Mouse (Mus musculus) urinary bladder, postnatal 0 days (tissue): ENCODE results near the gene Olfr827. TPM values are rescaled to one million over a fixed set of nuclear protein-coding genes. Genes with fewer than 3 reads are reported as not detected.

Experiments
- polyA plus RNA-seq: library from polyadenylated mRNA; unstranded; fragments of >200 nt; fragmentation: Nextera tagmentation; extraction: Ambion mirVana; gene quantifications from 2 replicates; pipeline ENCODE4 v1.2.1, GENCODE M21; 2015

Gene Olfr827
- not detected in 2 replicates for polyA plus RNA-seq

GRCm38 (mm10) chr10:130214303-130214702 is at the start of gene Olfr827:
TSS of gene Olfr827 (minus strand) at chr10:130214403.

DNA sequence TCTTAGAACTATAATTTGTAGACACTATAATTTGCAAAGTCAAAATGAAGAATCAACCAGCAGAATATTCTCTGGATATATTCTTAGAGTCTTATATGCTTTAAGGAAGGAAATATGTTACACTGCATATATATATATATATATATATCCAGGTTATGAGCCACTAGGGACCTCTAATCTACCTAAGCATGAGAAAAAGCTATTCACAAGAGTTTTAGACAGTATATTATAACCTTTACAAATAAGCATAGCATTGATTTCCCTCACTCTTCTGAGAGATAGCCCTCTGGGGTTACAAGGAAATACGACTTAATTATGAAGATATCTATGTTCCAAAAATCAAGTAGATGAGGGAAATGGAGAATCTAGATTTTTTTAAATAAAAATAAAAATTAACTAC is 30.1 kb downstream of the Olfr827 start, which contains the start of gene Olfr826:
Gene Olfr826 (minus strand): TSS at position 101 of the 400 bp plus-strand sequence.

DNA sequence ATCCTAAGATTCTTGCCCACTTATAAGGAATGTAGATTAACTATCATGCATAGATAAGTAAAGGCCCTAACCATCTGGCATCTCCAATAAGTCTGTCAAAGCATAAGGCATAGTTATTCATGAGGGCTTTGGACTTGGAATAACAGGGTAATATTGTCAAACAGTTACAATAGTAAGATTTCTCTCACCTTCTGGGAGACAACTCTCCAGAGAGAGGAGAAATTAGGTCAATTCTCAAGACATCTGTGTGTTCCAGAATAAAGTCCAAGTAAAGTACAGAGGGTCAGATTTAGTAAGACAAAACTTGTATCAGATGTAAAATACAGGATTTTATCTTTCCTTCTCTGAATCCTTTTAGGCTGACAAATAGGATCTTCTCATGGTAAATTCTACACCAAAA is 47.5 kb downstream of the Olfr827 start, which contains the start of gene Olfr825:
Gene Olfr825 (minus strand): TSS at position 101 of the 400 bp plus-strand sequence.

Other genes starting within 250 kb of the Olfr827 start
- gene Olfr819, start 247.1 kb downstream of the Olfr827 start, polyA plus RNA-seq = not detected in 2 replicates
- gene Olfr247, start 238.3 kb downstream of the Olfr827 start, polyA plus RNA-seq = not detected in 2 replicates
- not detected in 2 replicates for gene Gm10310, start 229.3 kb downstream of the Olfr827 start, polyA plus RNA-seq
- not detected in 2 replicates for gene Olfr820, start 201.8 kb downstream of the Olfr827 start, polyA plus RNA-seq
- gene Olfr821, start 184.1 kb downstream of the Olfr827 start, polyA plus RNA-seq = not detected in 2 replicates
- not detected in 2 replicates for gene Olfr822, start 143.2 kb downstream of the Olfr827 start, polyA plus RNA-seq
- not detected in 2 replicates for gene Olfr823, start 99.0 kb downstream of the Olfr827 start, polyA plus RNA-seq
- not detected in 2 replicates for gene Olfr824, start 84.4 kb downstream of the Olfr827 start, polyA plus RNA-seq
- gene Olfr825, start 47.6 kb downstream of the Olfr827 start, polyA plus RNA-seq = not detected in 2 replicates
- not detected in 2 replicates for gene Olfr826, start 30.2 kb downstream of the Olfr827 start, polyA plus RNA-seq
- not detected in 2 replicates for gene Neurod4, start 65.8 kb upstream of the Olfr827 start, polyA plus RNA-seq
- gene Tespa1, start 108.5 kb upstream of the Olfr827 start, polyA plus RNA-seq = 0.13 and 0.40 TPM in 2 replicates
- gene Vmn2r84, start 179.9 kb upstream of the Olfr827 start, polyA plus RNA-seq = not detected in 2 replicates
- gene Vmn2r85, start 215.3 kb upstream of the Olfr827 start, polyA plus RNA-seq = not detected in 2 replicates
- not detected in 2 replicates for gene Vmn2r86, start 241.6 kb upstream of the Olfr827 start, polyA plus RNA-seq